Mouse (Mus musculus) layer of hippocampus, adult 11-12 months (tissue): ENCODE results near the gene A2ml1.
"Not testable (repeated sequence)": the region's sequence is repeated elsewhere in the genome, so short reads cannot be mapped to it uniquely, and the experiment has no call there.

Source experiments
- DNase-seq: peaks from one replicate; pipeline ENCODE4 v3.0.0; 2022; ENCODE audit warnings: low spot score

The A2ml1 gene

GRCm38 (mm10) chr6:128581508-128581907 lies at the start of gene A2ml1:
A2ml1 (minus strand) TSS chr6:128581608.
- DNase-seq = no peak

- DNase-seq = peak; percentile 74
Measured at GRCm38 (mm10) chr6:128629771-128630739, 48.6 kb upstream of the A2ml1 start.

- not testable (repeated sequence) for DNase-seq
Measured at GRCm38 (mm10) chr6:128625246-128625645, 43.8 kb upstream of the A2ml1 start.

GRCm38 (mm10) chr6:128624425-128624824 lies 43.0 kb upstream of the A2ml1 start:
- DNase-seq = no peak

GRCm38 (mm10) chr6:128623433-128623832 lies 42.0 kb upstream of the A2ml1 start, which contains the start of gene Klrb1a:
Klrb1a (minus strand) TSS chr6:128623533.
- DNase-seq = not testable (repeated sequence)

GRCm38 (mm10) chr6:128622733-128623132 lies 41.3 kb upstream of the A2ml1 start:
- DNase-seq = no peak

- DNase-seq = no peak
Measured at GRCm38 (mm10) chr6:128606350-128606749, 24.9 kb upstream of the A2ml1 start.

- no peak for DNase-seq
Measured at GRCm38 (mm10) chr6:128604512-128604911, 23.1 kb upstream of the A2ml1 start.

GRCm38 (mm10) chr6:128602463-128603201 lies 21.2 kb upstream of the A2ml1 start:
- DNase-seq = no peak

- DNase-seq = no peak
Measured at GRCm38 (mm10) chr6:128602026-128602425, 20.6 kb upstream of the A2ml1 start.

GRCm38 (mm10) chr6:128599555-128599954 lies 18.1 kb upstream of the A2ml1 start:
- DNase-seq = no peak

GRCm38 (mm10) chr6:128598256-128599047 lies 17.0 kb upstream of the A2ml1 start:
- no peak for DNase-seq

GRCm38 (mm10) chr6:128597121-128597522 lies 15.7 kb upstream of the A2ml1 start:
- DNase-seq = peak; percentile 72

- no peak for DNase-seq
Measured at GRCm38 (mm10) chr6:128594651-128595050, 13.2 kb upstream of the A2ml1 start.

GRCm38 (mm10) chr6:128589426-128589825 lies 8.0 kb upstream of the A2ml1 start:
- no peak for DNase-seq

- no peak for DNase-seq
Measured at GRCm38 (mm10) chr6:128587619-128588018, 6.2 kb upstream of the A2ml1 start.

- no peak for DNase-seq
Measured at GRCm38 (mm10) chr6:128585642-128586245, 4.3 kb upstream of the A2ml1 start.

GRCm38 (mm10) chr6:128584070-128584660 lies 2.8 kb upstream of the A2ml1 start:
- DNase-seq = no peak

- no peak for DNase-seq
Measured at GRCm38 (mm10) chr6:128577301-128577700, 4.1 kb downstream of the A2ml1 start.

GRCm38 (mm10) chr6:128566589-128566988 lies 14.8 kb downstream of the A2ml1 start:
- DNase-seq = no peak

GRCm38 (mm10) chr6:128554049-128554448 lies 27.4 kb downstream of the A2ml1 start:
- no peak for DNase-seq
